Mouse (Mus musculus): Measurements from ENCODE around the gene Gm11639. TPM values are rescaled to one million over a fixed set of nuclear protein-coding genes. Genes with fewer than 3 reads are reported as not detected.

The Gm11639 gene
- polyA plus RNA-seq, 1 experiment from 2014 or later, result 0.01 TPM

DNA sequence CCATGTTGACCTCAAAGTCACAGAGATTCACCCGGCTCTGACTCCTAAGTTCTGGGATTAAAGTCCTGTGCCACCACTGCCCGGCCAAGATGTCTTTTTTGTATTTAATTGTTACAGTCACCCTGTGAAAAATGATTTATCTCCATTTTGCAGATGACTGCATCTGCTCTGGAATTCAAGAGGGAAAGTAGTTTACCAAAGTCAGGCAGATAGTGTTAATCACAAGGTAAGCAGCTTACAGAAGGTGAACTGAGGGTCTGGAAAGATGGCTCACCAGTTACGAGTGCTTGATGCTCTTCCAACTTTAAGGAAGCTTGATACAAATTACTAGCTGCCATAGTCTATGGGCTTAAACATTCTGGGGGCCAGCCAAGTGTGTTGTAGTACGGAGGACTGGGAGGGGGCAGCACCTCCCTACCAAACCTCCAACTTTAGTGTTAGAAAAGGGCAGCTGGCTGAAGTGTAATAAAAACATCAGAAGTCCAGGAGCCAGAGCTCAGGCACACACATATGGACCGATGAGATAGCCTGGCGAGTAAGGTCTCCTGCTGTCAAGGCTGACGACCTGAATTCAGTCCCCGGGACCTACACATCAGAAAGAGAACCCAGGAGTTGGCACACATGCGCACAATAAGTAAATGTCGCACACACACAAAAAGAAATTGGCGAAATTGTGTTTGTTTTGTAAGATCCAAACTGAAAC is 459.2 kb downstream of the Gm11639 start:
- Histone ChIP-seq H3K27ac (replicated peaks) (no peak overlapping the region), H3K9ac (no peak overlapping the region), H3K9me3 (no peaks in the 10 kb centered on the region), H3K27me3 (replicated peaks) (no peaks in the 10 kb centered on the region), H3K36me3 (peaks cover 20% of the 10 kb centered on the region), H3K4me2 (no peak overlapping the region), H3K4me3 (no peak overlapping the region), H3K4me1 (0 out of 2 replicates have a peak, but pooled peaks cover 4% of the 10 kb centered on the region)
- WGBS, result 70% methylated on average over 11 of the region's 11 CpGs
- ATAC-seq (ENCODE audit: extremely low read depth, insufficient number of reproducible peaks, low FRiP score, low TSS enrichment), result no peak

DNA sequence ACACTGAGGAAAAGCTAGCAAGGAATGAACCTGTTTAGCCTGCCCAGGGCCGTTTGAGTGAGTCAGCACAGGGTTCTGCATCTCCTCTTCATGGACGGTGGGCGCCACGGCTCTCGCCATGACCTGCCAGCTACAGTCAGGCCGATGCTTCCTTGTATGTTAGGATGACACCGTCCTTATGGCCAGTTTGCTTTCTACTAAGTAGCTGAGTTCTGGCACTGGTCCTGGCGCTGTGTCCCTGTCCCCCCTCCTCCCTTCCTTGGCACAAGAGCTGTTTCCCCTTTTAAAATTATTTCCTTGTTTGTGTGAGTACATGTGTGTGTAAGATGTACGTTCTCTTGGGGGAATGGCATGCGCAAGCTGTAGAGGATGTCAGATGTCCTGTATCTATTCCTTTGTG is 459.7 kb downstream of the Gm11639 start:
- H3K27ac ChIP-seq (replicated peaks), result no peak overlapping the region
- H3K4me1 ChIP-seq, result 0 out of 2 replicates have a peak, but pooled peaks cover 4% of the 10 kb centered on the region
- ATAC-seq (ENCODE audit: extremely low read depth, insufficient number of reproducible peaks, low FRiP score, low TSS enrichment), result no peak
- no peak overlapping the region for H3K4me2 ChIP-seq
- no peaks in the 10 kb centered on the region for H3K9me3 ChIP-seq
- H3K4me3 ChIP-seq, result no peak overlapping the region
- H3K27me3 ChIP-seq (replicated peaks), result no peaks in the 10 kb centered on the region
- no peak overlapping the region for H3K9ac ChIP-seq
- WGBS, result 85% methylated on average over 10 of the region's 10 CpGs
- H3K36me3 ChIP-seq, result peaks cover 15% of the 10 kb centered on the region

DNA sequence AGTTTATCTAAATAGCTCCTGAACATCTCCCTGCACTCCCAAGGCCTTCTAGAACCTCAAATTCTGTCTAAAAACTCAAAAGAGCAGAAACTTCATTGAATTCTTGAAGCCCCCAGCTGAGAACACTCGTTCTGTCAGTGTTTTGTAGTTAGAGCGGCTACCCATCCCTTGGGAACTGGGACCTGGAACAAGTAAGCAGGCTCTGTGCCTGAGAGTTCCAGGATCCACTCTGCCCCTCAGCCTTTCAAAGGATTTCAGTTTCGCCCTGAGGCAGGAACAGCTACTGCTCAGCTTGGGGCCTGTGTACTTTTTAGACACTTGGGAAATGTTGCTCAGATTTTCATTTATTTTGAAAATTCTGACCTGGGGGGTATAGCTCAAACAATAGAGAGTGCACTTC is 461.1 kb downstream of the Gm11639 start, which contains the start of gene Gm10842:
TSS of gene Gm10842 (plus strand) at position 301 of the 400 bp plus-strand sequence.
- H3K36me3 ChIP-seq, result peaks cover 4% of the 10 kb centered on the region
- no peak within 1 kb of the TSS for H3K27ac ChIP-seq (replicated peaks)
- H3K4me3 ChIP-seq, result no peak within 1 kb of the TSS
- ATAC-seq (ENCODE audit: extremely low read depth, insufficient number of reproducible peaks, low FRiP score, low TSS enrichment), result no peak
- H3K27me3 ChIP-seq (replicated peaks), result no peaks in the 10 kb centered on the region
- no peak within 1 kb of the TSS for H3K4me2 ChIP-seq
- WGBS, result 74% methylated on average over 3 of the region's 3 CpGs
- H3K4me1 ChIP-seq, result peaks cover 11% of the 10 kb centered on the region
- no peaks in the 10 kb centered on the region for H3K9me3 ChIP-seq
- H3K9ac ChIP-seq, result no peak within 1 kb of the TSS

DNA sequence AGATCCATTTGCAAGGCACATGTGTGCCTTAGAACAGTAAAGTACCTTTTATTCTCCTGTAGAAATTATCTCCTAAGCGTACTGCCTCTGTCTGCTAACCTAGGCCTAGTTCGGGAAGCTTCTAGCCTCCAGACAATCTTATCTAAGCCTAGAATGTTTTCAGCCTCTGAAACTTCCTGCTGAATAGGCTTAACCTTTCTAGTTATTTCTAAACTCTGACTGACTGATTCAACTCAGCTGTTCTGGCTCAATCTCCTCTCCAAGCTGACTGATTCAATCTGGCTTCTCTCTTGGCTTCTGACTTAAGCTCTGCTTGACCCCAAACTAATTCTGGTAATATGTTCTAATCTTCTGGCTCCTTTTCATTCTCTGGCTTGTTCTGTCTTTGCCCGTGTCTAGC is 463.8 kb downstream of the Gm11639 start:
- WGBS, result 29% methylated on average over 3 of the region's 3 CpGs
- peaks cover 34% of the 10 kb centered on the region for H3K4me1 ChIP-seq
- no peaks in the 10 kb centered on the region for H3K9me3 ChIP-seq
- no peak overlapping the region for H3K4me3 ChIP-seq
- H3K27ac ChIP-seq (replicated peaks), result no peak overlapping the region
- no peaks in the 10 kb centered on the region for H3K36me3 ChIP-seq
- H3K27me3 ChIP-seq (replicated peaks), result no peaks in the 10 kb centered on the region
- no peak for ATAC-seq (ENCODE audit: extremely low read depth, insufficient number of reproducible peaks, low FRiP score, low TSS enrichment)
- H3K9ac ChIP-seq, result no peak overlapping the region
- H3K4me2 ChIP-seq, result no peak overlapping the region

DNA sequence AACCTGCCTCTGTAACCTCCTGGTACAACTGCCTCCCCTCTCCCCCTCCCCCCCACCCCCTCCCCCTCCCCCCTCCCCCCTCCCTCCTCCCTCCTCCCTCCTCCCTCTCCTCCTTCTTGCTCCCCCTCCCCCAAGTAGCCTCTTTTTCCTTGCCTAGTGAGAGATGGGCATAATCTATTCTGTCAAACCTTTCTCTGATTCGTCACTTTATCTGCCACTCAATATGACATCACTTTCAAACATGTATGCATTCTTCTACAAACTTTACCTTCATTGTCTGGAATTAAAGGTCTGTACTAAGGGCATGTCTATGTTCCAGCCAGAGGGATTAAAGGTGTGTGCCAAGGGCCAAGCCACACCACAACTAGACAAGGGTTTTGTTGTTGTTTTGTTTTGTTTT is 464.3 kb downstream of the Gm11639 start:
- 94% methylated on average over 1 of the region's 1 CpGs for WGBS
- Histone ChIP-seq H3K4me2 (no peak overlapping the region), H3K9ac (no peak overlapping the region), H3K36me3 (no peaks in the 10 kb centered on the region), H3K9me3 (no peaks in the 10 kb centered on the region), H3K4me1 (peaks cover 34% of the 10 kb centered on the region), H3K4me3 (no peak overlapping the region), H3K27ac (replicated peaks) (no peak overlapping the region), H3K27me3 (replicated peaks) (no peaks in the 10 kb centered on the region)
- ATAC-seq (ENCODE audit: extremely low read depth, insufficient number of reproducible peaks, low FRiP score, low TSS enrichment), result no peak

DNA sequence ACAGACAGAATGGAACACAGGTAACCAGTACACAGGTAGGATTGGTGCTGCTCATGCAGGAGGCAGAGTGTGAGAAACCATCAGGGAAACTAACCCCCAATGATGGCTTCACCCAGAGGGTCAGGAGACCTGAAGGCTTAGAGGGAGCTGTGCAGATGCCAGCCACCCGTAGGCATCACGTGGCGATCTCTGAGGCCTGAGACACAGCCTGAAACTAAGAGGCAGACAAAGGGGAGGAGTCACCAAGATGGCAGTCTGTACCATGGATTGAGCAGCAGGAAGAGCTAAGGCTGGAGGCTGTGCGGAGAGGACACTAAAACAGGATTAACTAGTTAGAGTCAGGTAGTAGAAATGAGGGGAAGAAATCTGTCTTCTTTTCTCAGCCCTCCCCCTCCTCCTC is 465.2 kb downstream of the Gm11639 start:
- WGBS, result 67% methylated on average over 4 of the region's 4 CpGs
- H3K4me1 ChIP-seq, result peaks cover 34% of the 10 kb centered on the region
- no peak overlapping the region for H3K27ac ChIP-seq (replicated peaks)
- no peaks in the 10 kb centered on the region for H3K36me3 ChIP-seq
- no peak overlapping the region for H3K4me2 ChIP-seq
- H3K4me3 ChIP-seq, result no peak overlapping the region
- H3K27me3 ChIP-seq (replicated peaks), result no peaks in the 10 kb centered on the region
- no peak overlapping the region for H3K9ac ChIP-seq
- no peak for ATAC-seq (ENCODE audit: extremely low read depth, insufficient number of reproducible peaks, low FRiP score, low TSS enrichment)
- no peaks in the 10 kb centered on the region for H3K9me3 ChIP-seq

DNA sequence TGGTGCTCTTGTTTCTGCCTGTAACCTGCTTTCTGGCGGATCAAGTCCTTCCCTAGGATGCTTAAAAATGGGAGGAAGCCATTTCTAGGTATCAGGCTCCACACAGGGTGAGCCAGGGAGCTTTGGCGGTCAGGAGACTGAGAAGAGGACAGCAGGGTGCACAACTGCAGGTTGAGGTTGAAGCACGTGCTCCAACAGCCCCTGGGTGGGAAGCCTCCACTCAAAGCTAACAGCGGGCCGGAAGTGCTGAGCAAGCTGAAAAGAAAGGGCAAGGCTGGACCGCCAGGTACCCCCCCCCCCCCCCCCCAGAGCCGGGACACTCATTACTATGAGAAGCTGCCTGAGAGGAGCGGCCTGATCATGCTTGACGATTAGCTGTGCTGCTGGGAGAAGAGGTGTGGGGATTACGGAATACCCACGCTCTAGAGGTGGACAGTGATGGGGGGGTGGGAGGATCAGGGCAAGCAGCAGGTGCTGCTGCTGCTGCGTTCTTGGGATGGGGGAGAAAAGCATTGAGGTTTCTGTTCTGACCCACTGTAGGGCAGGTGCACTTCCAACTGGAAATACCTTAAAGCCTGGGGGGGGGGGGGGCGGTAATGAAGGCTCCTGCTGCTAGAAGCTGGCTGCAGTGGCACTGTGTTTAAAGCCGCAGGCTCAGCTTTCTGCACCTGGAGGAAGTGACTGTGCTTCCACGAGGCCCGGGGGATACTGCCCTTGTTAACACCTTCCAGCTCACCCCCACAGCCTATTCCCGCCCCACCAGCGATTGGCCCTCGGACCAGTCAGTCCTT is 465.9 kb downstream of the Gm11639 start:
- H3K9ac ChIP-seq, result peak overlapping the region; percentile 37; the same call in 1 of the 2 replicates
- no peak for ATAC-seq (ENCODE audit: extremely low read depth, insufficient number of reproducible peaks, low FRiP score, low TSS enrichment)

DNA sequence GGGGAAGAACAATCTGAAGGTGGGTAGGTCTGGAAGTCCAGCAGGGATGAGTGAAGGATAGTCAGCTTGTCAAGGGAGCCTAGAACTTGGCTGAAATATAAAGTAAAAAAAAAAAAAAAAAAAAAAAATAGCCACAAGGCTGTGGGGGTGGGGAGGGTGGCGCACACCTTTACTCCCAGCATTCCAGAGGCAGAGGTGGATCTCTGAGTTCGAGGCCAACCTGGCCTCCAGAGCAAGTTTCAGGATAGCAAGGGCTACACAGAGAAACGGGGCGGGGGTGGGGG is 466.5 kb downstream of the Gm11639 start:
- H3K27me3 ChIP-seq (replicated peaks), result no peaks in the 10 kb centered on the region
- no peak overlapping the region for H3K27ac ChIP-seq (replicated peaks)
- H3K4me1 ChIP-seq, result peaks cover 47% of the 10 kb centered on the region
- 54% methylated on average over 4 of the region's 4 CpGs for WGBS
- H3K36me3 ChIP-seq, result no peaks in the 10 kb centered on the region
- no peak overlapping the region for H3K9ac ChIP-seq
- ATAC-seq (ENCODE audit: extremely low read depth, insufficient number of reproducible peaks, low FRiP score, low TSS enrichment), result no peak
- no peak overlapping the region for H3K4me3 ChIP-seq
- H3K4me2 ChIP-seq, result peak overlapping the region; percentile 51
- no peaks in the 10 kb centered on the region for H3K9me3 ChIP-seq

More for the DNA sequence above, 465.9 kb downstream of the Gm11639 start:
- H3K9me3 ChIP-seq, result no peaks in the 10 kb centered on the region
- H3K4me3 ChIP-seq, result peak overlapping the region; percentile 13; the same call in 1 of the 2 replicates
- H3K27ac ChIP-seq (replicated peaks), result no peak overlapping the region
- peaks cover 41% of the 10 kb centered on the region for H3K4me1 ChIP-seq
- peak overlapping the region; percentile 51 for H3K4me2 ChIP-seq
- WGBS, result 26% methylated on average over 18 of the region's 19 CpGs
- H3K27me3 ChIP-seq (replicated peaks), result no peaks in the 10 kb centered on the region
- H3K36me3 ChIP-seq, result no peaks in the 10 kb centered on the region

DNA sequence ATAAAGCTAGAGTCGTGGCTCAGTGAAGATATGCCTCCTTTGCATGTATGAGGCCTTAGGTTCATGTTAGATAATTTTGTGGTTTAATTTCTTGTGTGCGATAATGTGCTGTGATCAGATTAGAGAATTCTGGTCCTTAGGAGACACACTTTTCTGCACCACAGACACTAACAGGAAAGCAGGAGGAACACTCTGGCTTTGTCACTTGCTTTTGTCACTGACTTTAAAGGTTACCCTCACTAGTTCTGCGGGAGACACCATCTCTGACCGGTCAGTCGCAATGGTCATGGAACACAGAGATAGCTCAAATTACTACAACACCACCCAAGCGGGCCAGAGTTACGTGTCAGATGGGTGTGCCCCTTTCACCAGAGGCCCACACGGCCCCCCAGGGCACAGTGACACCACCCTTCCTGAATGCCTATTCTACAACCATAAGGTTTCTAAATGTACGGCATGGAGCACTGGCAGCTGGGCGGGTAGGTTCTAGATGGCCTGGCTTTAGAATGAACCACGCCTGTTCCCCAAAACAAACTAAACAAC is 466.9 kb downstream of the Gm11639 start:
- Histone ChIP-seq H3K9me3 (no peaks in the 10 kb centered on the region), H3K27me3 (replicated peaks) (no peaks in the 10 kb centered on the region), H3K4me1 (peaks cover 52% of the 10 kb centered on the region), H3K27ac (replicated peaks) (no peak overlapping the region; the same call in 1 of the 2 replicates), H3K4me3 (no peak overlapping the region), H3K9ac (no peak overlapping the region), H3K36me3 (no peaks in the 10 kb centered on the region), H3K4me2 (no peak overlapping the region)
- WGBS, result 76% methylated on average over 11 of the region's 11 CpGs
- no peak for ATAC-seq (ENCODE audit: extremely low read depth, insufficient number of reproducible peaks, low FRiP score, low TSS enrichment)

DNA sequence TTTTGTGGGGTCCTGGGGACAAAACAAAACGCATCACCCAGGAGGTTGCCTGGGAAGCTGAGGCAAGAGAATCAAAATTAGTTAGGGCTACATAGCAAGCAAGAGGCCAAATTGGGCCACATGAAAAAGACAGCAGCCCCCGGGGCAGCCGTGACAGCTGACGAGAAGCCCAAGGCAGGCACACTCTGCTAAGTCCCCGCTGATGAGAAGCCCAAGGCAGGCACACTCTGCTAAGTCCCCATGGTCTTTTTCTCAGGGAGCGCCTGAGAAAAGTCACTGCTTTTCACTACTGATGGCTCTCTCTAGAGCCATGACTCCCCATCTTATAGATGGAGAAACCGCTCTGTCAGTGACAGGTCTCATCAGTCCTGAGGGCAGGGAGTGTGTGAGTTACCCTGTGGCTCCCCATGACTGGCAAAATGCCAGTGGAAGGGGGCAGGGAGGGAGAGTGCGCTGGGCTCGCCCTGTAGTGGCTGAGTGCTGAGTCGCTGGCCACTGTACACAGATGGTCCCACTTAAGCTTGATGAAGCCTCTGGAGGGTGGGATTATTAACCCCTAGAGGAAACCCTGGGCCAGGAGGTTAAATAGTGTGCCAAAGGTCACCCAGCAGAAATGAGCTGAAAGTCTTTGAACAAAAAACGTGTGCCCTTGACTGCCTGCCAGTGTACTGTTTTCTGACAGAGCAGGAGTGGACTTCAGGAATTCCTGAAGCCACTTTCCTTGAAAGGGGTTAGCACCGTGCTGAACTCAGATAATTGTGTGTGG is 467.7 kb downstream of the Gm11639 start:
- WGBS, result 19% methylated on average over 12 of the region's 12 CpGs
- Histone ChIP-seq H3K27me3 (replicated peaks) (no peaks in the 10 kb centered on the region), H3K9ac (peak overlapping the region; percentile 47; the same call in 1 of the 2 replicates), H3K4me3 (peak overlapping the region; percentile 5; the same call in 1 of the 2 replicates), H3K9me3 (no peaks in the 10 kb centered on the region), H3K27ac (replicated peaks) (peak overlapping the region; percentile 74), H3K4me1 (peaks cover 54% of the 10 kb centered on the region), H3K4me2 (peak overlapping the region; percentile 57), H3K36me3 (no peaks in the 10 kb centered on the region)
- ATAC-seq (ENCODE audit: extremely low read depth, insufficient number of reproducible peaks, low FRiP score, low TSS enrichment), result peak; percentile 77

DNA sequence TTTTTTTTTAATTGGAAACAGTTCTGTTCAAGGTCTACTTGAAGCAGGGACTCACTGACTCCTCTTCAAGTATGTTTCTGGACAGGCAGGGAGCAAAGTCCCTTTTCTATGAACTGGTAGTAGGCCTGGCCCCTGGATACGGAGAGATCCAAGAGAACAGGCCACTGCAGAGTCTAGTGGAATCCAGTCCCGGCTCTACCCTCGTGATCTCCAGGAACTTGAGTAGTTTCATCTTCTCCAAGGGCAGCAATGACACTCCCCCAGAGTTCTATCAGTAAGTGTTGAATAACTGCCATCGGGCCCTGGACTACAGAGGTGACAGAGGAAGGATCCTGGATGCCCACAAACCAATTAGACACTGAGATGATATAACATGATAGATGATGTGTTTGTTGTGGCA is 470.4 kb downstream of the Gm11639 start:
- peaks cover 49% of the 10 kb centered on the region for H3K4me1 ChIP-seq
- H3K4me2 ChIP-seq, result no peak overlapping the region
- WGBS, result 37% methylated on average over 4 of the region's 4 CpGs
- no peak overlapping the region for H3K9ac ChIP-seq
- H3K27ac ChIP-seq (replicated peaks), result no peak overlapping the region
- no peaks in the 10 kb centered on the region for H3K9me3 ChIP-seq
- no peak for ATAC-seq (ENCODE audit: extremely low read depth, insufficient number of reproducible peaks, low FRiP score, low TSS enrichment)
- no peak overlapping the region for H3K4me3 ChIP-seq
- no peaks in the 10 kb centered on the region for H3K36me3 ChIP-seq
- H3K27me3 ChIP-seq (replicated peaks), result no peaks in the 10 kb centered on the region

Data from heart, embryonic 13.5 days (tissue).